Mouse (Mus musculus) megakaryocyte, embryonic 14.5 days (primary cell): ENCODE data around the gene Slc5a11.

Experiments
- FLI1 ChIP-seq: IDR thresholded peaks from 2 replicates; pipeline ENCODE4 v1.6.1; 2012; ENCODE audit warnings: low read length, inconsistent platforms, mixed read lengths
- GATA1 ChIP-seq: IDR thresholded peaks from 3 replicates; pipeline ENCODE4 v1.6.1; 2012; ENCODE audit warnings: mixed read lengths, low read length, inconsistent platforms, borderline replicate concordance

DNA sequence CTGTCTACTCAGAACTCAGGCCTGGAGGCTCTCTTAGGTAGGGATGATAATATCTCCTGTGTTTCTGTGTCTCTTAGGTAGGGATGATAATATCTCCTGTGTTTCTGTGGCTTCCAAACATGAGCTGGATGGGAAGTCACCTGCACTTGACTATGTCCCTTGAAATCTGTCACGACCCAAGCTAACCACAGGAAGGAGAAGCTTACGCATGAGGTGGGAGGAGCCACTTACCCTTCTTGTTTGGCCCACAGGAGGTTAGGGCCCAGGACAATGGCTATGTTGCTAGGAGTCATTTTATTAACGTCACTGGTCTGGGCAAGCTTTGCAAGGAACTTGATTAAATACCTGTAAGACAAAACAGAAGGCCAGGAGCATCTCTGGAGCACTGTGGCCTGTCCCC lies 85.7 kb downstream of the Slc5a11 start:
- TF ChIP-seq GATA1, result no peak
- TF ChIP-seq FLI1, result no peak
